Mouse (Mus musculus): ENCODE results near the gene Ppp1r13l. TPM values are rescaled to one million over a fixed set of nuclear protein-coding genes. Genes with fewer than 3 reads are reported as not detected.

The Ppp1r13l gene
- polyA plus RNA-seq, 1 experiment from 2014 or later = 4.7 TPM

- Histone ChIP-seq H3K27ac (replicated peaks; ENCODE audit: low read depth, low read length) (no peak overlapping the region), H3K9me3 (replicated peaks; ENCODE audit: control insufficient read depth, low read length) (no peaks in the 10 kb centered on the region), H3K9ac (replicated peaks; ENCODE audit: low read length) (no peak overlapping the region), H3K4me1 (ENCODE audit: control insufficient read depth, insufficient read depth, low read length) (no peaks in the 10 kb centered on the region), H3K36me3 (replicated peaks; ENCODE audit: control insufficient read depth, insufficient read depth, low read depth, low read length) (peaks cover 6% of the 10 kb centered on the region), H3K4me3 (ENCODE audit: low read depth, low read length) (no peak overlapping the region), H3K4me2 (ENCODE audit: low read depth, low read length) (no peak overlapping the region), H3K27me3 (ENCODE audit: control insufficient read depth, insufficient read depth, low read length) (no peaks in the 10 kb centered on the region)
- WGBS = 86% methylated on average over 13 of the region's 13 CpGs
- ATAC-seq (replicated peaks; ENCODE audit: insufficient number of reproducible peaks, low FRiP score, low TSS enrichment, low read depth) (no peak), DNase-seq (ENCODE audit: low spot score) (no peak)
Measured at GRCm38 (mm10) chr7:19349188-19349915, 10.2 kb upstream of the Ppp1r13l start.

GRCm38 (mm10) chr7:19350221-19350620, 9.3 kb upstream of the Ppp1r13l start:
- Histone ChIP-seq H3K4me3 (ENCODE audit: low read depth, low read length) (no peak overlapping the region), H3K9ac (replicated peaks; ENCODE audit: low read length) (no peak overlapping the region), H3K9me3 (replicated peaks; ENCODE audit: control insufficient read depth, low read length) (no peaks in the 10 kb centered on the region), H3K36me3 (replicated peaks; ENCODE audit: control insufficient read depth, insufficient read depth, low read depth, low read length) (peaks cover 6% of the 10 kb centered on the region), H3K4me2 (ENCODE audit: low read depth, low read length) (no peak overlapping the region), H3K27ac (replicated peaks; ENCODE audit: low read depth, low read length) (no peak overlapping the region), H3K4me1 (ENCODE audit: control insufficient read depth, insufficient read depth, low read length) (no peaks in the 10 kb centered on the region), H3K27me3 (ENCODE audit: control insufficient read depth, insufficient read depth, low read length) (no peaks in the 10 kb centered on the region)
- ATAC-seq (replicated peaks; ENCODE audit: insufficient number of reproducible peaks, low FRiP score, low TSS enrichment, low read depth) = no peak
- WGBS = 94% methylated on average over 8 of the region's 8 CpGs
- DNase-seq (ENCODE audit: low spot score) = no peak

- Histone ChIP-seq H3K27me3 (ENCODE audit: control insufficient read depth, insufficient read depth, low read length) (no peaks in the 10 kb centered on the region), H3K9me3 (replicated peaks; ENCODE audit: control insufficient read depth, low read length) (no peaks in the 10 kb centered on the region), H3K4me1 (ENCODE audit: control insufficient read depth, insufficient read depth, low read length) (peaks cover 2% of the 10 kb centered on the region), H3K27ac (replicated peaks; ENCODE audit: low read depth, low read length) (no peak overlapping the region), H3K9ac (replicated peaks; ENCODE audit: low read length) (no peak overlapping the region), H3K4me3 (ENCODE audit: low read depth, low read length) (no peak overlapping the region), H3K4me2 (ENCODE audit: low read depth, low read length) (no peak overlapping the region), H3K36me3 (replicated peaks; ENCODE audit: control insufficient read depth, insufficient read depth, low read depth, low read length) (peaks cover 6% of the 10 kb centered on the region)
- no peak for ATAC-seq (replicated peaks; ENCODE audit: insufficient number of reproducible peaks, low FRiP score, low TSS enrichment, low read depth)
- WGBS = 87% methylated on average over 5 of the region's 5 CpGs
- no peak for DNase-seq (ENCODE audit: low spot score)
Measured at GRCm38 (mm10) chr7:19354991-19355390, 4.6 kb upstream of the Ppp1r13l start.

- peaks cover 2% of the 10 kb centered on the region for H3K4me1 ChIP-seq (ENCODE audit: control insufficient read depth, insufficient read depth, low read length)
- H3K36me3 ChIP-seq (replicated peaks; ENCODE audit: control insufficient read depth, insufficient read depth, low read depth, low read length) = peaks cover 3% of the 10 kb centered on the region
- no peak overlapping the region for H3K9ac ChIP-seq (replicated peaks; ENCODE audit: low read length)
- H3K9me3 ChIP-seq (replicated peaks; ENCODE audit: control insufficient read depth, low read length) = no peaks in the 10 kb centered on the region
- no peak overlapping the region for H3K4me3 ChIP-seq (ENCODE audit: low read depth, low read length)
- no peak overlapping the region for H3K27ac ChIP-seq (replicated peaks; ENCODE audit: low read depth, low read length)
- DNase-seq (ENCODE audit: low spot score) = no peak
- ATAC-seq (replicated peaks; ENCODE audit: insufficient number of reproducible peaks, low FRiP score, low TSS enrichment, low read depth) = no peak
- no peaks in the 10 kb centered on the region for H3K27me3 ChIP-seq (ENCODE audit: control insufficient read depth, insufficient read depth, low read length)
- H3K4me2 ChIP-seq (ENCODE audit: low read depth, low read length) = no peak overlapping the region
- WGBS = 69% methylated on average over 10 of the region's 10 CpGs
Measured at GRCm38 (mm10) chr7:19356311-19356710, 3.2 kb upstream of the Ppp1r13l start.

GRCm38 (mm10) chr7:19357381-19358375, 1.9 kb upstream of the Ppp1r13l start:
- Histone ChIP-seq H3K27me3 (ENCODE audit: control insufficient read depth, insufficient read depth, low read length) (no peaks in the 10 kb centered on the region), H3K36me3 (replicated peaks; ENCODE audit: control insufficient read depth, insufficient read depth, low read depth, low read length) (peaks cover under 1% of the 10 kb centered on the region), H3K4me3 (ENCODE audit: low read depth, low read length) (peak overlapping the region; percentile 68), H3K4me1 (ENCODE audit: control insufficient read depth, insufficient read depth, low read length) (peaks cover 2% of the 10 kb centered on the region), H3K4me2 (ENCODE audit: low read depth, low read length) (peak overlapping the region; percentile 95), H3K9ac (replicated peaks; ENCODE audit: low read length) (peak overlapping the region; percentile 9; the same call in 1 of the 2 replicates), H3K9me3 (replicated peaks; ENCODE audit: control insufficient read depth, low read length) (no peaks in the 10 kb centered on the region), H3K27ac (replicated peaks; ENCODE audit: low read depth, low read length) (no peak overlapping the region)
- no peak for DNase-seq (ENCODE audit: low spot score)
- 94% methylated on average over 25 of the region's 25 CpGs for WGBS
- ATAC-seq (replicated peaks; ENCODE audit: insufficient number of reproducible peaks, low FRiP score, low TSS enrichment, low read depth) = no peak

- H3K36me3 ChIP-seq (replicated peaks; ENCODE audit: control insufficient read depth, insufficient read depth, low read depth, low read length) = no peaks in the 10 kb centered on the region; the same call in 1 of the 2 replicates
- H3K4me1 ChIP-seq (ENCODE audit: control insufficient read depth, insufficient read depth, low read length) = peaks cover 2% of the 10 kb centered on the region
- H3K4me2 ChIP-seq (ENCODE audit: low read depth, low read length) = peak overlapping the region; percentile 95
- no peak overlapping the region for H3K27ac ChIP-seq (replicated peaks; ENCODE audit: low read depth, low read length)
- ATAC-seq (replicated peaks; ENCODE audit: insufficient number of reproducible peaks, low FRiP score, low TSS enrichment, low read depth) = no peak
- H3K27me3 ChIP-seq (ENCODE audit: control insufficient read depth, insufficient read depth, low read length) = no peaks in the 10 kb centered on the region
- peak overlapping the region; percentile 61 for H3K9ac ChIP-seq (replicated peaks; ENCODE audit: low read length)
- H3K9me3 ChIP-seq (replicated peaks; ENCODE audit: control insufficient read depth, low read length) = no peaks in the 10 kb centered on the region
- DNase-seq (ENCODE audit: low spot score) = no peak
- peak overlapping the region; percentile 68 for H3K4me3 ChIP-seq (ENCODE audit: low read depth, low read length)
- 21% methylated on average over 13 of the region's 13 CpGs for WGBS
Measured at GRCm38 (mm10) chr7:19358634-19359033, 915 bp upstream of the Ppp1r13l start.

- Histone ChIP-seq H3K9me3 (replicated peaks; ENCODE audit: control insufficient read depth, low read length) (no peaks in the 10 kb centered on the region), H3K9ac (replicated peaks; ENCODE audit: low read length) (peak overlapping the region; percentile 46), H3K4me1 (ENCODE audit: control insufficient read depth, insufficient read depth, low read length) (peaks cover 2% of the 10 kb centered on the region), H3K27me3 (ENCODE audit: control insufficient read depth, insufficient read depth, low read length) (no peaks in the 10 kb centered on the region), H3K36me3 (replicated peaks; ENCODE audit: control insufficient read depth, insufficient read depth, low read depth, low read length) (no peaks in the 10 kb centered on the region; the same call in 1 of the 2 replicates), H3K4me2 (ENCODE audit: low read depth, low read length) (peak overlapping the region; percentile 95), H3K27ac (replicated peaks; ENCODE audit: low read depth, low read length) (no peak overlapping the region; the same call in 1 of the 2 replicates), H3K4me3 (ENCODE audit: low read depth, low read length) (peak overlapping the region; percentile 68)
- WGBS = 1% methylated on average over 45 of the region's 45 CpGs
- DNase-seq (ENCODE audit: low spot score) (peak; percentile 91), ATAC-seq (replicated peaks; ENCODE audit: insufficient number of reproducible peaks, low FRiP score, low TSS enrichment, low read depth) (peak; percentile 64)
Measured at GRCm38 (mm10) chr7:19359892-19360641, 518 bp downstream of the Ppp1r13l start.

All from embryonic facial prominence, embryonic 11.5 days (tissue).